Mouse (Mus musculus) midbrain, embryonic 10.5 days (tissue): ENCODE data around the gene Mertk. TPM values are rescaled to one million over a fixed set of nuclear protein-coding genes. Genes with fewer than 3 reads are reported as not detected.

Experiments used
- polyA plus RNA-seq: library from polyadenylated mRNA; unstranded; fragments of >200 nt; fragmentation: Nextera tagmentation; extraction: Ambion mirVana; gene quantifications from 2 replicates; pipeline ENCODE4 v1.2.1, GENCODE M21; 2016

Mertk gene
- polyA plus RNA-seq, 1 experiment from 2014 or later, result 3.1 TPM

Other genes starting within 250 kb of the Mertk start
- gene Spdye4c, start 107.7 kb upstream of the Mertk start, polyA plus RNA-seq, result not detected in 2 replicates
- 73.9 and 78.3 TPM in 2 replicates for gene Anapc1, start 11.6 kb upstream of the Mertk start, polyA plus RNA-seq
- gene Tmem87b, start 119.2 kb downstream of the Mertk start, polyA plus RNA-seq, result 21.7 and 26.8 TPM in 2 replicates
- gene Fbln7, start 164.0 kb downstream of the Mertk start, polyA plus RNA-seq, result 2.7 and 3.1 TPM in 2 replicates
- gene Zc3h8, start 245.1 kb downstream of the Mertk start, polyA plus RNA-seq, result 8.8 and 9.0 TPM in 2 replicates